Mouse (Mus musculus): ENCODE measurements around the gene Nkx2-3.

GRCm38 (mm10) chr19:43598741-43599660 is 13.1 kb upstream of the Nkx2-3 start:
- TF ChIP-seq CTCF (IDR thresholded peaks at IDR 0.05; ENCODE audit: control insufficient read depth, insufficient read depth, insufficient replicate concordance, low read depth, low read length) = no peak
- no peak for TF ChIP-seq POLR2A (IDR thresholded peaks at IDR 0.05; ENCODE audit: control insufficient read depth, low read depth, low read length)
